Mouse (Mus musculus): ENCODE measurements at regions not wholly inside any gene's neighbourhood (a gene's known extent, or its start where the extent isn't known, plus 50 kb on each side); places are given as distances from the start of the nearest gene placed in this dataset.
A peak's percentile ranks its signal among the peaks of the same experiment; 100 is the strongest.

DNA sequence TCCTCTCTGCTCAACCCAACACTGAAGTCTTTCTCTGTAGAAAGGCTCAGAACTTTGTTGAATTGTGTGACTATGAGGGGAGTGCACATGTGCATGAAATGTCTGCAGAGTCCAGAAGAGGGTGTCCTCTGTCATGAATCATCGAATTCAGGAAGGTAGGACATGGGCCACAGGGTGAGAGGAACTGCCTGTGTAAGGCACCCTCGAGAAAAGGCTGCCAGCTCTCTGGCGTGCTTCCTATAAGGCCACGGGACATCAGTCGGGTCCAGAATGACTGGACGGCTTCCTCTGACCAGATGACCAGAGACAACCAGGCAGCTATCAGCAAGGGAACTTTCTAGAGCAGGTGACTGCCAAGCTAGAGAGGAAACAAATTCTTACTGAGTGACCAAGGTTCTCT, 91.1 kb upstream of the Zdhhc25 start:
- Histone ChIP-seq H3K27me3 (replicated peaks; ENCODE audit: control insufficient read depth, insufficient read depth, low read length) (no peaks in the 10 kb centered on the region), H3K4me2 (ENCODE audit: low read length) (no peak overlapping the region), H3K4me3 (ENCODE audit: low read length) (no peak overlapping the region), H3K27ac (ENCODE audit: low read depth, low read length) (no peak overlapping the region), H3K36me3 (ENCODE audit: control insufficient read depth, insufficient read depth, low read length) (no peaks in the 10 kb centered on the region), H3K9me3 (ENCODE audit: control insufficient read depth, low read length) (no peaks in the 10 kb centered on the region), H3K4me1 (ENCODE audit: control insufficient read depth, insufficient read depth, low read depth, low read length) (no peaks in the 10 kb centered on the region; the same call in 1 of the 2 replicates), H3K9ac (ENCODE audit: low read depth, low read length) (no peak overlapping the region)
- WGBS: 87% methylated on average over 6 of the region's 6 CpGs
- no peak for ATAC-seq

DNA sequence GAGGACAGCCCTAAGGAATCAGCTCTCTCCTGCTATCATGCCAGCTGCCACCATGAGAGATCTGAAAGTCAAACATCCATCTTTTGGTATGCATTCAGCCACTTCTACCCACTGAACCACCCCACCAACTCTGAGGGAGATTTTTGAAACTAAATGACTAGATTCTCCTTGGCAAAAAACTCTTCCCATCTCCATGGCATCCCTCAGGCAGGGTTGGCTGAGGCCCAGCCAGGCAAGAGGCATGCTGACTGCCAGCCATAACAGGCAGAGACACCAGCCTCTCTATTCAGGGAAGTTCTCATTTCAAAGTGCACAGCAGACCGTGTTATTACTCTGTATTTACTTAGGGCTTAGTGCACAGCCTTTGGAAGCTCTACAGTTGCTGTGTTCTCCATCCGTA, 90.5 kb upstream of the Zdhhc25 start:
- WGBS: 42% methylated on average over 2 of the region's 2 CpGs
- no peak overlapping the region for H3K4me2 ChIP-seq (ENCODE audit: low read length)

DNA sequence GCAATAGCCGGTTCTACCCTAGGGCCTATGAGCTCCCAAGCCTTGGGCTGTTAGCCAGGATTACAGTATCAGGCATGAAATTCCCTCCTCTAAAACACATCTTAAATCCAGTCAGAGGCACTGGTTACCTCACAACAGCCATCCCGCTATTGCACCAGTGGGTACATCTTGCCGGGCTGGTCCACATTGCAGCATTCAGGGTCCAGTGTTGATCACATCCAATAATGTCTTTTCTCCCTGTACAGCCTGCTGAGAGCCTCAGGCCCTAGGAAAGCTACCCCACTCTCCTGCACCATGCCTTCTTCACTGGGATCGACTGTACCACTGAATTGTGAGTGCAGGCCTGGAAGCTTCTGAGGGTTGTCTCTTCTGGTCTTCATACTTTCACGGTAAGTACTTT, 86.0 kb upstream of the Zdhhc25 start:
- Histone ChIP-seq H3K4me1 (ENCODE audit: control insufficient read depth, insufficient read depth, low read depth, low read length) (no peaks in the 10 kb centered on the region), H3K27me3 (replicated peaks; ENCODE audit: control insufficient read depth, insufficient read depth, low read length) (no peaks in the 10 kb centered on the region), H3K4me3 (ENCODE audit: low read length) (no peak overlapping the region), H3K4me2 (ENCODE audit: low read length) (no peak overlapping the region), H3K36me3 (ENCODE audit: control insufficient read depth, insufficient read depth, low read length) (no peaks in the 10 kb centered on the region), H3K9me3 (ENCODE audit: control insufficient read depth, low read length) (no peaks in the 10 kb centered on the region), H3K9ac (ENCODE audit: low read depth, low read length) (no peak overlapping the region), H3K27ac (ENCODE audit: low read depth, low read length) (no peak overlapping the region)
- ATAC-seq: no peak
- 94% methylated on average over 5 of the region's 5 CpGs for whole genome bisulfite sequencing

More for the DNA sequence above, 90.5 kb upstream of the Zdhhc25 start:
- ATAC-seq: no peak
- Histone ChIP-seq H3K9me3 (ENCODE audit: control insufficient read depth, low read length) (no peaks in the 10 kb centered on the region), H3K36me3 (ENCODE audit: control insufficient read depth, insufficient read depth, low read length) (no peaks in the 10 kb centered on the region), H3K27ac (ENCODE audit: low read depth, low read length) (no peak overlapping the region), H3K27me3 (replicated peaks; ENCODE audit: control insufficient read depth, insufficient read depth, low read length) (no peaks in the 10 kb centered on the region), H3K4me1 (ENCODE audit: control insufficient read depth, insufficient read depth, low read depth, low read length) (no peaks in the 10 kb centered on the region; the same call in 1 of the 2 replicates), H3K9ac (ENCODE audit: low read depth, low read length) (no peak overlapping the region), H3K4me3 (ENCODE audit: low read length) (no peak overlapping the region)

DNA sequence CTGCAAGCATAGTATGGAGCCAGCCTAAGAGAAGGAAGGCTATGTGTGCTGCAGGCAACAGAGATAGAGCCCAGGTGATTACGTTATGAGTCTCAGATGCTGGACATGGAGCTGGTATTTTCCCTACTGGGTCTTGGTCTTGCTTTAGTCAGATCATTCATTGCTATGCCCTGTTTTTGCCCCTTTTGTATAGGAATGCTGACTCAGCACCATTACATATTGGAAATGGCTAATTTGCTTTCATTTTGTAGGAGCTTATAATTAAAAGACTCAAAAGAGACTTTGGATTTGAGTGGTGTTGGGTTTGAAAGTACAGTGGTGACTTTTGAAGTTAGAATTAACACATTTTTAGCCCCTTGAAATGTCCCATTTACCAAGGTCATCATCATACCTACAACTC, 68.9 kb upstream of the Zdhhc25 start:
- Histone ChIP-seq H3K27ac (ENCODE audit: low read depth, low read length) (no peak overlapping the region), H3K4me1 (ENCODE audit: control insufficient read depth, insufficient read depth, low read depth, low read length) (peaks cover 4% of the 10 kb centered on the region), H3K9ac (ENCODE audit: low read depth, low read length) (no peak overlapping the region), H3K36me3 (ENCODE audit: control insufficient read depth, insufficient read depth, low read length) (no peaks in the 10 kb centered on the region), H3K9me3 (ENCODE audit: control insufficient read depth, low read length) (peaks cover 10% of the 10 kb centered on the region), H3K27me3 (replicated peaks; ENCODE audit: control insufficient read depth, insufficient read depth, low read length) (no peaks in the 10 kb centered on the region), H3K4me3 (ENCODE audit: low read length) (no peak overlapping the region), H3K4me2 (ENCODE audit: low read length) (no peak overlapping the region)
- WGBS: 100% methylated on average over 1 of the region's 1 CpGs
- no peak for ATAC-seq

DNA sequence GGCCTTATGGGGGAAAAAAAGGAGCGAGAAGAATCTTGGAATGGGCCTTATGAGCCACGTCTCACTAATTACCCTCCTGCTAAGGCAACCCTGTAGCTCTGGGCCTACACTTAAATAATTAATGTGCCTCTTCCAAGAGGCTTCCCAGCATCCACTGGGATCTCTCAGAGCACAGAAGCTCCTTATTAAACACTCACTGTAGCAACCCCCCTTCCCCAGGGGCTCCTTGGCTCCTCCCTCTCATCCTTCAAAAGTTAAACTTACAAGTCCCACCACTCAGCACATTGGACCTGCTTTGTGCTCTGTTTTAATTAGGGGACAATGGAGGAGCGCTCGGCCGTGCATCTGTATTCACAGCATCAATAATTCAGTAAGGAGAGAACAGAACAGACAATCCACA, 68.1 kb upstream of the Zdhhc25 start:
- Histone ChIP-seq H3K27ac (ENCODE audit: low read depth, low read length) (no peak overlapping the region), H3K9me3 (ENCODE audit: control insufficient read depth, low read length) (peaks cover 10% of the 10 kb centered on the region), H3K27me3 (replicated peaks; ENCODE audit: control insufficient read depth, insufficient read depth, low read length) (no peaks in the 10 kb centered on the region), H3K4me3 (ENCODE audit: low read length) (no peak overlapping the region), H3K9ac (ENCODE audit: low read depth, low read length) (no peak overlapping the region), H3K4me2 (ENCODE audit: low read length) (no peak overlapping the region), H3K36me3 (ENCODE audit: control insufficient read depth, insufficient read depth, low read length) (no peaks in the 10 kb centered on the region), H3K4me1 (ENCODE audit: control insufficient read depth, insufficient read depth, low read depth, low read length) (peaks cover 4% of the 10 kb centered on the region)
- ATAC-seq: no peak
- WGBS: 24% methylated on average over 5 of the region's 5 CpGs

DNA sequence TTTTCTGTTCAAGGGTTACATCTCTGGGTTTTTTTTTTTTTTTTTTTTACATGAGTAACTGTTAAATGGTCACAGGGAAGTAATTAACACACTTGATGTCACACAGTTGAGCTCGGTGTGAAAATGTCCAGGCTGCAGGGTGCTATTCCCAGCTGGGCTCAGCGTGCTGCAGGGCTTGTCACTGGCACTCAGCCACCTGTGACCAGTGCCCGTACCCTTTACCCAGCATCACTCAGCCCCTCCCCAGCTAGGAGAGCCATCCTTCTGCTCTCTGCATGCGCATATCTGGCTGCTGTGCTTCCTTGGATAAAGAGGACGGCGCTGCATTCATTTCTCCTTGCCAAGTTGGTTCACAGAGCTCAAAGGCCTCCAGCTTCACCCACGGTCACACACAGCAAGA, 66.7 kb upstream of the Zdhhc25 start:
- H3K9ac ChIP-seq (ENCODE audit: low read depth, low read length): no peak overlapping the region
- 39% methylated on average over 7 of the region's 7 CpGs for WGBS
- no peaks in the 10 kb centered on the region for H3K36me3 ChIP-seq (ENCODE audit: control insufficient read depth, insufficient read depth, low read length)
- H3K4me3 ChIP-seq (ENCODE audit: low read length): no peak overlapping the region
- H3K4me1 ChIP-seq (ENCODE audit: control insufficient read depth, insufficient read depth, low read depth, low read length): peaks cover 4% of the 10 kb centered on the region
- no peak overlapping the region for H3K27ac ChIP-seq (ENCODE audit: low read depth, low read length)
- ATAC-seq: no peak
- H3K27me3 ChIP-seq (replicated peaks; ENCODE audit: control insufficient read depth, insufficient read depth, low read length): no peaks in the 10 kb centered on the region
- no peak overlapping the region for H3K4me2 ChIP-seq (ENCODE audit: low read length)
- H3K9me3 ChIP-seq (ENCODE audit: control insufficient read depth, low read length): peaks cover 10% of the 10 kb centered on the region

DNA sequence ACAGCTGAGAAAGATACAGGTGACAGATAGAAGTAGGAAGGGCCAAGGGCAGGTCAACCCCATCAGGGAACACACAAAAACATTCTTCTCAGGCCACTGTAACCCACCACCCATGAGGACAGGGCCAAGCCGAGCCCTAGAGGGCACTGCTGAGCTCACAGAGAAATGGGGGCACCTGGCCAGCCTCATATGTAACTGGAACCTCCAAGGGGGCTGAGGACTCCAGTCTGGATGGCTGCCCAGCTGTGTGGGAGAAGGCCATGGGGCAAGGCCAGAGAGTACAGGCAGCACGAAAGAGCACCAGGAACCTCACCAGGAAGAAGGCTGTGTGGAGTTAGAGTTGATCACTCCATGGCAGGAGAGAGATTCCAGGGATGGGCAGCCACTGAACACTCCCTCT, 64.6 kb upstream of the Zdhhc25 start:
- 71% methylated on average over 2 of the region's 2 CpGs for WGBS
- Histone ChIP-seq H3K27ac (ENCODE audit: low read depth, low read length) (no peak overlapping the region), H3K36me3 (ENCODE audit: control insufficient read depth, insufficient read depth, low read length) (no peaks in the 10 kb centered on the region), H3K4me2 (ENCODE audit: low read length) (no peak overlapping the region), H3K9me3 (ENCODE audit: control insufficient read depth, low read length) (peaks cover 6% of the 10 kb centered on the region), H3K4me1 (ENCODE audit: control insufficient read depth, insufficient read depth, low read depth, low read length) (peaks cover 4% of the 10 kb centered on the region), H3K9ac (ENCODE audit: low read depth, low read length) (no peak overlapping the region), H3K4me3 (ENCODE audit: low read length) (no peak overlapping the region), H3K27me3 (replicated peaks; ENCODE audit: control insufficient read depth, insufficient read depth, low read length) (no peaks in the 10 kb centered on the region)
- no peak for ATAC-seq

DNA sequence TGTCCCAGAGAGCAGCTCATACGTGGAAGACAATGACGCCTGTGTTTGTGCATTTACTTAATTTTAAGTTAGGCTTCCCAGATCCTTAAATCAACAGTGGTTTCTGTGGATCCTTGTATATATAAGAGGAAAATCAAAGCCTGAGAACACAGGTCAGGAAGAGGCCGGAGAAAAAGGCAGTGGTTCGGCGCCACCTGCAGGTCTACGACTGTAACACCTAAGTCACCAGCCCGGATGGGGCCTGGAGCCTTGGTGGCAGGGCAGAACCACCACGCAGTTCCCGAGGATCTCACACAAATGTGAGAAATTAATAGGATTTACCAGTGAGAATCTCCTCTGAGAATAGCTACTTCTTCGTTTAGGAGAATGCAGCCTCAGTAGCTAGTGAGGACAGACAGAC, 62.9 kb upstream of the Zdhhc25 start:
- no peak overlapping the region for H3K27ac ChIP-seq (ENCODE audit: low read depth, low read length)
- H3K36me3 ChIP-seq (ENCODE audit: control insufficient read depth, insufficient read depth, low read length): no peaks in the 10 kb centered on the region
- H3K4me2 ChIP-seq (ENCODE audit: low read length): no peak overlapping the region
- no peaks in the 10 kb centered on the region for H3K27me3 ChIP-seq (replicated peaks; ENCODE audit: control insufficient read depth, insufficient read depth, low read length)
- peaks cover 4% of the 10 kb centered on the region for H3K4me1 ChIP-seq (ENCODE audit: control insufficient read depth, insufficient read depth, low read depth, low read length)
- WGBS: 23% methylated on average over 10 of the region's 10 CpGs
- ATAC-seq: no peak
- H3K9ac ChIP-seq (ENCODE audit: low read depth, low read length): no peak overlapping the region
- H3K4me3 ChIP-seq (ENCODE audit: low read length): no peak overlapping the region
- no peaks in the 10 kb centered on the region for H3K9me3 ChIP-seq (ENCODE audit: control insufficient read depth, low read length)

DNA sequence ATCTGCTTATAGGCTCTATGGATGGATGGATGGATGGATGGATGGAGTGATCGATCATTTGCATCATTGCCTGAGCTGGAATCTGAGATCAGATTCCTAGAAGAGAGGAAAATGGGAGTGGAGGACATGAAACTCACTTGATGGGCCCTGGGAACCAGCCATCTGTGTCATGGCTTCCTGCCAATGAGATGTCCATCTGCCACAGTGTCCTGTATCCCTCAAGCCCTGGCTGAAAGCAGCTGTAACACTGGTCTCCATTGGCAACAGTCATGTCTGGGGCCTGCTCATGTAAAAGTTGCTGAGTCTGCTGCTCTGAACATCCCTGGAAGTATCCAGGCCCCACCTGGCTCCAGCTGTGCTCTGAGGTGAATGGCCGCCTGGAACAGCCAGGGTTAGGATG, 57.5 kb upstream of the Zdhhc25 start:
- no peaks in the 10 kb centered on the region for H3K27me3 ChIP-seq (replicated peaks; ENCODE audit: control insufficient read depth, insufficient read depth, low read length)
- no peak overlapping the region for H3K4me2 ChIP-seq (ENCODE audit: low read length)
- H3K9ac ChIP-seq (ENCODE audit: low read depth, low read length): no peak overlapping the region
- H3K27ac ChIP-seq (ENCODE audit: low read depth, low read length): 0 out of 2 replicates have a peak overlapping the region, but pooled peaks have one; percentile 7
- no peaks in the 10 kb centered on the region for H3K36me3 ChIP-seq (ENCODE audit: control insufficient read depth, insufficient read depth, low read length)
- ATAC-seq: peak; percentile 71; the same call in 1 of the 2 replicates
- H3K4me3 ChIP-seq (ENCODE audit: low read length): no peak overlapping the region
- WGBS: 63% methylated on average over 2 of the region's 2 CpGs
- H3K9me3 ChIP-seq (ENCODE audit: control insufficient read depth, low read length): peaks cover 5% of the 10 kb centered on the region; the same call in 1 of the 2 replicates
- no peaks in the 10 kb centered on the region for H3K4me1 ChIP-seq (ENCODE audit: control insufficient read depth, insufficient read depth, low read depth, low read length)

DNA sequence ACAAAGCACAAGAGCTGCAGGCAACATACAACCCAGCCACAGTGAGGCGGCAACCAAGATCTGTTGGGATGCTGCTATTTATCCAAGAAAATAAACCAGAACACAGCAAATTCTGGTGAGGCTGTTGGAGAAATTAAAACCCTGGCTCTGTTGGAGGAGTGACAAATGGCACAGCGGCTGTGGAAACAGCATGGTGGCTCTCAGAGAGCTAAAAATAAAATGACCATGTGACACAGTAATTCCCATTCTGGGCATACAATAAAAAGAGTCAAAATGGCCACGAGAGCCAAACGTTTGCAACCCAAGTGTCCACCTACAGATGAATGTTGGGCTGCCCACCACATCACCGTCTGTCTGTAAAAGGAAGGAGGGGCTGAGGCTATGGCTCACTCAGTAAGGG, 55.9 kb upstream of the Zdhhc25 start:
- Histone ChIP-seq H3K9me3 (ENCODE audit: control insufficient read depth, low read length) (peaks cover 5% of the 10 kb centered on the region; the same call in 1 of the 2 replicates), H3K36me3 (ENCODE audit: control insufficient read depth, insufficient read depth, low read length) (no peaks in the 10 kb centered on the region), H3K4me2 (ENCODE audit: low read length) (no peak overlapping the region), H3K27ac (ENCODE audit: low read depth, low read length) (no peak overlapping the region), H3K4me3 (ENCODE audit: low read length) (no peak overlapping the region), H3K4me1 (ENCODE audit: control insufficient read depth, insufficient read depth, low read depth, low read length) (no peaks in the 10 kb centered on the region), H3K27me3 (replicated peaks; ENCODE audit: control insufficient read depth, insufficient read depth, low read length) (no peaks in the 10 kb centered on the region), H3K9ac (ENCODE audit: low read depth, low read length) (no peak overlapping the region)
- 70% methylated on average over 5 of the region's 5 CpGs for WGBS
- ATAC-seq: no peak
